In the genomic region with DNA sequence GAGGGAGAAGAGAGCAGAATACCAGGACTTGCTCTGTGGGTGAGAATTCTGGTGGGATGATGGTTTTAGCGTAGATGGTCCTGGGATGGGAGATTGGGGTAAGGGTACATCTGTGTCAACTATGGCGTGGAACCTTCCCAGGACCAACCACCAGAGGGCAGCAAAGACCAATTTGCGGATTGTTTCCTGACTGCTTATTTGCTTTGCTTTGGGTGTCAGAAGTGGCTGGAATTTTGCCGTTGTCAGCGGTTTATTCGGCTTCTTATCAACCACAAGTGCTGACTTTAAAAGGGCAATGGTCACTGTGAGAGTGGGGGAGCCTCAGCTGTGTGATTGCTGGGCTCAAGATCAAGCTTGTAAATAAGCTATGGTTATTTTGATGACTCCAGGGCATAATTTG, we compare ENCODE assay signal across 8 mouse cellular contexts. TPM values are rescaled to one million over a fixed set of nuclear protein-coding genes. Genes with fewer than 3 reads are reported as not detected.
DNase-seq lines count a peak whose midpoint lies in the region.

No protein-coding gene starts in this region.

- peak; percentile 82 for DNase-seq in ZHBTc4 (ENCODE audit: low read depth, low spot score)
- peak; percentile 94 to 96 for DNase-seq in cerebellum, postnatal 14 days
- DNase-seq in frontal cortex, postnatal 25 days (ENCODE audit: low spot score in 2 of 2): peak; percentile 82 to 85
- peak; percentile 86 for DNase-seq in hindlimb bud, embryonic 11.5 days (ENCODE audit: extremely low spot score, low read depth, low spot score)
- peak; percentile 86 to 88 for DNase-seq in left cerebral cortex, adult 18-20 months (ENCODE audit: low spot score in 2 of 2)
- peak; percentile 87 for DNase-seq in mesoderm, embryonic 11.5 days (ENCODE audit: low read depth, low spot score)
- DNase-seq in right cerebral cortex, postnatal 25 days: peak; percentile 77
- peak; percentile 82 to 85 for DNase-seq in urinary bladder, postnatal 36 days (ENCODE audit: low spot score in 2 of 2)

RNA-seq across cellular contexts. Expression of gene Acoxl, which starts 50.8 kb away (rescaled TPM):
- not detected for total RNA-seq in left cerebral cortex, adult 18-20 months (2021)

RNA-seq across cellular contexts. Expression of gene Bub1, which starts 57.8 kb away (rescaled TPM):
- not detected for total RNA-seq in left cerebral cortex, adult 18-20 months (2021)

Comparison
In these comparisons a context has a peak if more than half of its experiments do, and no peak if none do; other contexts are left out.
1. Peak in every context shown above with its lines: DNase-seq.